Mouse (Mus musculus): ENCODE data around the gene Prpf40b. TPM values are rescaled to one million over a fixed set of nuclear protein-coding genes. Genes with fewer than 3 reads are reported as not detected.
A peak's percentile ranks its signal among the peaks of the same experiment; 100 is the strongest.

Prpf40b gene
- total RNA-seq, 4 experiments from 2014 or later: 87.9 to 95.7 (median 93.4) TPM

GRCm38 (mm10) chr15:99290586-99290985, 4.3 kb upstream of the Prpf40b start:
- DNase-seq (ENCODE audit: low spot score in 2 of 2): no peak

- DNase-seq (ENCODE audit: low spot score in 2 of 2): no peak
Observed at GRCm38 (mm10) chr15:99294287-99294686, 600 bp upstream of the Prpf40b start.

GRCm38 (mm10) chr15:99295484-99295981, 646 bp downstream of the Prpf40b start, which contains the start of gene Fam186b:
Fam186b (minus strand) TSS chr15:99295888.
- peak in 1 of 2 experiments; percentile 44 for DNase-seq (ENCODE audit: low spot score in 2 of 2)

- DNase-seq (ENCODE audit: low spot score in 2 of 2): no peak
Observed at GRCm38 (mm10) chr15:99296213-99296612, 1.3 kb downstream of the Prpf40b start.

- DNase-seq (ENCODE audit: low spot score in 2 of 2): no peak
Observed at GRCm38 (mm10) chr15:99307476-99307875, 12.6 kb downstream of the Prpf40b start.

- no peak for DNase-seq (ENCODE audit: low spot score in 2 of 2)
Observed at GRCm38 (mm10) chr15:99309549-99309948, 14.7 kb downstream of the Prpf40b start.

- no peak for DNase-seq (ENCODE audit: low spot score in 2 of 2)
Observed at GRCm38 (mm10) chr15:99310617-99311016, 15.7 kb downstream of the Prpf40b start.

GRCm38 (mm10) chr15:99314891-99315290, 20.0 kb downstream of the Prpf40b start:
- no peak for DNase-seq (ENCODE audit: low spot score in 2 of 2)

- DNase-seq (ENCODE audit: low spot score in 2 of 2): peak in 1 of 2 experiments; percentile 60
Observed at GRCm38 (mm10) chr15:99316314-99317266, 21.7 kb downstream of the Prpf40b start.

GRCm38 (mm10) chr15:99317267-99317651, 22.4 kb downstream of the Prpf40b start:
- DNase-seq (ENCODE audit: low spot score in 2 of 2): no peak

- no peak for DNase-seq (ENCODE audit: low spot score in 2 of 2)
Observed at GRCm38 (mm10) chr15:99318071-99318470, 23.2 kb downstream of the Prpf40b start.

- DNase-seq (ENCODE audit: low spot score in 2 of 2): no peak
Observed at GRCm38 (mm10) chr15:99318861-99319410, 24.0 kb downstream of the Prpf40b start.

- no peak for DNase-seq (ENCODE audit: low spot score in 2 of 2)
Observed at GRCm38 (mm10) chr15:99319411-99319871, 24.6 kb downstream of the Prpf40b start.

GRCm38 (mm10) chr15:99320168-99320674, 25.3 kb downstream of the Prpf40b start:
- no peak for DNase-seq (ENCODE audit: low spot score in 2 of 2)

- no peak for DNase-seq (ENCODE audit: low spot score in 2 of 2)
Observed at GRCm38 (mm10) chr15:99320978-99321377, 26.1 kb downstream of the Prpf40b start.

GRCm38 (mm10) chr15:99324151-99324550, 29.3 kb downstream of the Prpf40b start:
- no peak for DNase-seq (ENCODE audit: low spot score in 2 of 2)

GRCm38 (mm10) chr15:99325598-99325997, 30.7 kb downstream of the Prpf40b start:
- DNase-seq (ENCODE audit: low spot score in 2 of 2): no peak

GRCm38 (mm10) chr15:99326407-99326806, 31.5 kb downstream of the Prpf40b start:
- DNase-seq (ENCODE audit: low spot score in 2 of 2): no peak

- DNase-seq (ENCODE audit: low spot score in 2 of 2): no peak
Observed at GRCm38 (mm10) chr15:99326959-99327358, 32.1 kb downstream of the Prpf40b start.

GRCm38 (mm10) chr15:99328011-99328410, 33.1 kb downstream of the Prpf40b start:
- DNase-seq (ENCODE audit: low spot score in 2 of 2): no peak

- DNase-seq (ENCODE audit: low spot score in 2 of 2): no peak
Observed at GRCm38 (mm10) chr15:99330324-99330723, 35.4 kb downstream of the Prpf40b start.

- DNase-seq (ENCODE audit: low spot score in 2 of 2): no peak
Observed at GRCm38 (mm10) chr15:99331341-99331740, 36.5 kb downstream of the Prpf40b start.

All from left cerebral cortex, adult 8-10 months (tissue).